Mouse (Mus musculus): Measurements from ENCODE around the gene Rrm2.

Gene Rrm2

GRCm38 (mm10) chr12:24747297-24747696 lies 39.3 kb downstream of the Rrm2 start:
- no peak for DNase-seq (ENCODE audit: low read depth, low spot score)

GRCm38 (mm10) chr12:24750521-24750920 lies 42.5 kb downstream of the Rrm2 start:
- DNase-seq (ENCODE audit: low read depth, low spot score), result no peak

- DNase-seq (ENCODE audit: low read depth, low spot score), result no peak
Measured at GRCm38 (mm10) chr12:24753680-24754079, 45.6 kb downstream of the Rrm2 start.

GRCm38 (mm10) chr12:24754693-24755092 lies 46.7 kb downstream of the Rrm2 start:
- no peak for DNase-seq (ENCODE audit: low read depth, low spot score)

GRCm38 (mm10) chr12:24755471-24755870 lies 47.4 kb downstream of the Rrm2 start:
- DNase-seq (ENCODE audit: low read depth, low spot score), result no peak

GRCm38 (mm10) chr12:24757387-24757786 lies 49.3 kb downstream of the Rrm2 start:
- DNase-seq (ENCODE audit: low read depth, low spot score), result no peak

GRCm38 (mm10) chr12:24758374-24758773 lies 50.3 kb downstream of the Rrm2 start:
- peak; percentile 33 for DNase-seq (ENCODE audit: low read depth, low spot score)

GRCm38 (mm10) chr12:24762253-24762652 lies 54.2 kb downstream of the Rrm2 start:
- DNase-seq (ENCODE audit: low read depth, low spot score), result no peak
